Mouse (Mus musculus) spleen, adult 2 months (tissue): ENCODE data around the gene Zhx3.

ENCODE experiments used
- CTCF ChIP-seq: fragments of 200-500 bp; IDR thresholded peaks from 2 replicates; pipeline ENCODE4 v1.5.1; 2011; ENCODE audit warnings: mild to moderate bottlenecking, inconsistent platforms; ENCODE audit not compliant: insufficient read depth, insufficient read length, insufficient replicate concordance; ENCODE audit errors: extremely low read depth
- POLR2A ChIP-seq: fragments of 200-500 bp; IDR thresholded peaks from 2 replicates; pipeline ENCODE4 v1.6.1; 2011; ENCODE audit warnings: low read depth, low read length, inconsistent platforms

GRCm38 (mm10) chr2:160717269-160717668 lies 155.5 kb downstream of the Zhx3 start:
- TF ChIP-seq CTCF (peak; percentile 43; the same call in 1 of the 2 replicates), POLR2A (no peak)
